Comparison of ENCODE assay signal across 10 mouse cellular contexts in genomic region chr8:79583326-79583725, GRCm38 (mm10). TPM values are rescaled to one million over a fixed set of nuclear protein-coding genes. Genes with fewer than 3 reads are reported as not detected.
A peak's percentile ranks its signal among the peaks of the same experiment; 100 is the strongest.
DNase-seq lines count a peak whose midpoint lies in the region; ATAC-seq and TF ChIP-seq lines count a peak whose summit lies in the region.
"Had no signal": no experiment of that assay in that cellular context is flagged by ENCODE, and none has a peak within 500 bp of the region (broad histone marks: within the 10 kb centered on the region; RNA-seq: fewer than 3 reads in every experiment).

No protein-coding gene starts in this region.

- no peak overlapping the region for H3K4me2 ChIP-seq in forebrain, postnatal 0 days (ENCODE audit: low read depth)
- H3K4me2 ChIP-seq: forebrain, embryonic 15.5 days; midbrain, embryonic 11.5 days had no signal

- peak; percentile 72 for TF ChIP-seq CTCF in heart, adult 2 months (IDR thresholded peaks at IDR 0.05)
- no peak for TF ChIP-seq CTCF in forebrain, postnatal 0 days (IDR thresholded peaks at IDR 0.05; ENCODE audit: low read depth)

- H3K27me3 ChIP-seq in heart, adult 2 months (ENCODE audit: control insufficient read depth, insufficient read depth, low read length), result no peaks in the 10 kb centered on the region
- no peaks in the 10 kb centered on the region for H3K27me3 ChIP-seq in forebrain, postnatal 0 days (ENCODE audit: insufficient read depth, low read length)
- H3K27me3 ChIP-seq: forebrain, embryonic 15.5 days had no signal

- peak in 1 of 2 experiments; percentile 7 for DNase-seq in heart, adult 2 months
- no peak for DNase-seq in heart, adult 8-10 months (ENCODE audit: low spot score)
- DNase-seq in 416B (ENCODE audit: low read depth) (peak; percentile 77), R1 (ENCODE audit: low read depth, low spot score) (peak; percentile 44)
- peak; percentile 38 to 60 for DNase-seq in kidney, postnatal 36 days
- no peak for DNase-seq in forebrain, postnatal 0 days
- no peak for DNase-seq in ovary, postnatal 10 days (ENCODE audit: low spot score)
- DNase-seq in layer of hippocampus, postnatal 10 days (ENCODE audit: low spot score in 2 of 2), result no peak

- H3K36me3 ChIP-seq in heart, adult 2 months (ENCODE audit: control insufficient read depth, insufficient read depth, low read length), result no peaks in the 10 kb centered on the region
- H3K36me3 ChIP-seq in forebrain, postnatal 0 days (ENCODE audit: insufficient read depth), result no peaks in the 10 kb centered on the region
- H3K36me3 ChIP-seq: forebrain, embryonic 15.5 days had no signal

- no peak for ATAC-seq in forebrain, postnatal 0 days
- ATAC-seq: forebrain, embryonic 15.5 days had no signal

- H3K9me3 ChIP-seq in forebrain, postnatal 0 days (ENCODE audit: low read length), result no peaks in the 10 kb centered on the region
- H3K9me3 ChIP-seq: forebrain, embryonic 15.5 days had no signal

- 6% methylated on average over 6 of the region's 6 CpGs for WGBS in heart, adult 2 months
- WGBS in forebrain, postnatal 0 days, result 38% methylated on average over 6 of the region's 6 CpGs

- no peaks in the 10 kb centered on the region for H3K4me1 ChIP-seq in heart, adult 2 months (ENCODE audit: control insufficient read depth, insufficient read depth, low read length)
- H3K4me1 ChIP-seq in forebrain, postnatal 0 days (ENCODE audit: insufficient read depth), result no peaks in the 10 kb centered on the region
- H3K4me1 ChIP-seq: forebrain, embryonic 15.5 days had no signal

- H3K79me2 ChIP-seq in heart, adult 2 months (replicated peaks; ENCODE audit: control insufficient read depth, insufficient read depth, low read length), result no peaks in the 10 kb centered on the region

- H3K27ac ChIP-seq in heart, adult 2 months, result no peak overlapping the region
- H3K27ac ChIP-seq in forebrain, postnatal 0 days (ENCODE audit: low read depth, low read length), result no peak overlapping the region
- H3K27ac ChIP-seq: forebrain, embryonic 15.5 days had no signal

- H3K9ac ChIP-seq in heart, adult 2 months (ENCODE audit: low read depth, low read length), result no peak overlapping the region
- H3K9ac ChIP-seq in forebrain, postnatal 0 days, result no peak overlapping the region
- H3K9ac ChIP-seq: forebrain, embryonic 15.5 days had no signal

- no peak overlapping the region for H3K4me3 ChIP-seq in heart, adult 2 months
- no peak overlapping the region for H3K4me3 ChIP-seq in forebrain, postnatal 0 days (ENCODE audit: low read depth, low read length)
- H3K4me3 ChIP-seq: forebrain, embryonic 15.5 days had no signal

- no peak for TF ChIP-seq POLR2A in heart, adult 2 months (IDR thresholded peaks at IDR 0.05; ENCODE audit: insufficient read depth, low read depth, low read length)

- TF ChIP-seq EP300 in heart, adult 2 months (IDR thresholded peaks at IDR 0.05; ENCODE audit: insufficient read depth, low read depth, low read length), result no peak

- intact Hi-C loops in heart, adult 2 months (cut with DNase I), result no loop called here

RNA-seq across cellular contexts. Expression of gene Otud4, which starts 56.1 kb away (rescaled TPM):
- total RNA-seq in heart, adult 2 months (2021), result 10 to 100 TPM; 43.9 to 49.0 TPM
- 19.1 and 27.5 TPM in 2 replicates for polyA plus RNA-seq in heart, adult 2 months (2012; rRNA removed)
- total RNA-seq in heart, adult 8-10 months (2022), result 10 to 100 TPM; 44.8 to 53.7 (median 46.0) TPM
- 30.4 and 37.6 TPM in 2 replicates for total RNA-seq in forebrain, postnatal 0 days (2014; rRNA removed)
- polyA plus RNA-seq in forebrain, postnatal 0 days (2015; fragmentation: Nextera tagmentation; extraction: Ambion mirVana), result 4.5 and 6.3 TPM in 2 replicates
- total RNA-seq in layer of hippocampus, postnatal 10 days (2021), result 10 to 100 TPM; 40.5 to 45.3 TPM

Comparison
In these comparisons a context has a peak if more than half of its experiments do, and no peak if none do; other contexts are left out.
1. DNase-seq: peak in 416B (single experiment), R1 (single experiment) and kidney, postnatal 36 days (2 of 2); none in heart, adult 8-10 months (single experiment), forebrain, postnatal 0 days (single experiment), ovary, postnatal 10 days (single experiment) and layer of hippocampus, postnatal 10 days (0 of 2).